Mouse (Mus musculus) G1E (cell line): ENCODE results near the gene Mafg.

ENCODE experiments used
- CTCF ChIP-seq: IDR thresholded peaks from 2 replicates; pipeline ENCODE4 v1.5.1; 2012; ENCODE audit warnings: low read depth, low read length, inconsistent platforms, mixed read lengths
- GATA2 ChIP-seq: IDR thresholded peaks from 2 replicates; pipeline ENCODE4 v1.6.1; 2012; ENCODE audit warnings: low read depth, low read length, inconsistent platforms, borderline replicate concordance

- TF ChIP-seq CTCF, result no peak
- no peak for TF ChIP-seq GATA2
Measured at GRCm38 (mm10) chr11:120580871-120581331, 52.5 kb downstream of the Mafg start.
